Mouse (Mus musculus): ENCODE data around the gene Lrig1.

DNA sequence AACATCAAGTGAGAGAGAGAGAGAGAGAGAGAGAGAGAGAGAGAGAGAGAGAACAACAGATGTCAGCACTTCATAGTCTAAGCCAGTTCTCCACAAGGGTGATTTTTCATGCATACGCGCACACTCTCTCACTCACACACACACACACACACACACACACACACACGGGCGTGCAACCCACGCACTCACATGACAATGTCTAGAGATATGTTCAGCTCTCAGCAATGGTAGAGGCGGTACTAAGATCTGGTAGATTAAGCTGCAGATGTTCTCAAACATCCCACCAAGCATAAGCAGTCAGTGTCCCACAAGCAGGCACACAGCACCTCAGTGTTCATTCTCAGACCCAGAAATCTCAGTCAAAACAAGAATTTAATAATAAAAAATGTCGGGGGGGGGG is 34.7 kb downstream of the Lrig1 start:
- TF ChIP-seq CTCF (IDR thresholded peaks at IDR 0.05) = no peak
- no peak for TF ChIP-seq EP300 (IDR thresholded peaks at IDR 0.05)

Data from lung, postnatal 0 days (tissue).